Mouse (Mus musculus): ENCODE results near the gene Ccdc148. TPM values are rescaled to one million over a fixed set of nuclear protein-coding genes. Genes with fewer than 3 reads are reported as not detected.

Ccdc148 gene
- polyA plus RNA-seq, 1 experiment from 2014 or later, result 0.24 TPM

- no peaks in the 10 kb centered on the region for H3K27me3 ChIP-seq (ENCODE audit: insufficient read depth, poor library complexity, severe bottlenecking)
- 93% methylated on average over 5 of the region's 5 CpGs for WGBS
- H3K4me1 ChIP-seq, result no peaks in the 10 kb centered on the region
- H3K4me3 ChIP-seq, result no peak overlapping the region
- no peaks in the 10 kb centered on the region for H3K9me3 ChIP-seq
- H3K36me3 ChIP-seq, result no peaks in the 10 kb centered on the region
- H3K27ac ChIP-seq, result no peak overlapping the region
- DNase-seq (ENCODE audit: low spot score), result no peak
Measured at GRCm38 (mm10) chr2:59007356-59007755, 153.1 kb downstream of the Ccdc148 start.

GRCm38 (mm10) chr2:59006567-59007340, 153.7 kb downstream of the Ccdc148 start:
- no peak for DNase-seq (ENCODE audit: low spot score)
- no peak overlapping the region for H3K27ac ChIP-seq
- no peak overlapping the region for H3K4me3 ChIP-seq
- WGBS, result 89% methylated on average over 8 of the region's 8 CpGs
- no peaks in the 10 kb centered on the region for H3K27me3 ChIP-seq (ENCODE audit: insufficient read depth, poor library complexity, severe bottlenecking)
- no peaks in the 10 kb centered on the region for H3K4me1 ChIP-seq
- no peaks in the 10 kb centered on the region for H3K9me3 ChIP-seq
- no peaks in the 10 kb centered on the region for H3K36me3 ChIP-seq

GRCm38 (mm10) chr2:58997151-58997550, 163.3 kb downstream of the Ccdc148 start:
- H3K36me3 ChIP-seq, result no peaks in the 10 kb centered on the region
- no peaks in the 10 kb centered on the region for H3K27me3 ChIP-seq (ENCODE audit: insufficient read depth, poor library complexity, severe bottlenecking)
- WGBS, result 82% methylated on average over 2 of the region's 2 CpGs
- no peak overlapping the region for H3K27ac ChIP-seq
- H3K4me1 ChIP-seq, result no peaks in the 10 kb centered on the region
- H3K4me3 ChIP-seq, result no peak overlapping the region
- no peak for DNase-seq (ENCODE audit: low spot score)
- H3K9me3 ChIP-seq, result no peaks in the 10 kb centered on the region

- WGBS, result 80% methylated on average over 14 of the region's 14 CpGs
- Histone ChIP-seq H3K27me3 (ENCODE audit: insufficient read depth, poor library complexity, severe bottlenecking) (no peaks in the 10 kb centered on the region), H3K27ac (no peak overlapping the region), H3K4me1 (no peaks in the 10 kb centered on the region), H3K9me3 (no peaks in the 10 kb centered on the region), H3K4me3 (no peak overlapping the region), H3K36me3 (no peaks in the 10 kb centered on the region)
- DNase-seq (ENCODE audit: low spot score), result no peak
Measured at GRCm38 (mm10) chr2:58992431-58993191, 167.9 kb downstream of the Ccdc148 start.

- H3K4me3 ChIP-seq, result no peak overlapping the region
- H3K36me3 ChIP-seq, result no peaks in the 10 kb centered on the region
- 82% methylated on average over 7 of the region's 7 CpGs for WGBS
- no peaks in the 10 kb centered on the region for H3K9me3 ChIP-seq
- no peak for DNase-seq (ENCODE audit: low spot score)
- no peak overlapping the region for H3K27ac ChIP-seq
- no peaks in the 10 kb centered on the region for H3K27me3 ChIP-seq (ENCODE audit: insufficient read depth, poor library complexity, severe bottlenecking)
- no peaks in the 10 kb centered on the region for H3K4me1 ChIP-seq
Measured at GRCm38 (mm10) chr2:58978095-58978494, 182.4 kb downstream of the Ccdc148 start.

- Histone ChIP-seq H3K4me3 (no peak overlapping the region), H3K27me3 (ENCODE audit: insufficient read depth, poor library complexity, severe bottlenecking) (no peaks in the 10 kb centered on the region), H3K4me1 (no peaks in the 10 kb centered on the region), H3K27ac (no peak overlapping the region), H3K9me3 (no peaks in the 10 kb centered on the region), H3K36me3 (no peaks in the 10 kb centered on the region)
- no peak for DNase-seq (ENCODE audit: low spot score)
- WGBS, result 50% methylated on average over 9 of the region's 9 CpGs
Measured at GRCm38 (mm10) chr2:58971507-58972275, 188.8 kb downstream of the Ccdc148 start.

- no peaks in the 10 kb centered on the region for H3K4me1 ChIP-seq
- no peaks in the 10 kb centered on the region for H3K9me3 ChIP-seq
- 65% methylated on average over 2 of the region's 2 CpGs for WGBS
- no peak overlapping the region for H3K4me3 ChIP-seq
- no peak overlapping the region for H3K27ac ChIP-seq
- no peaks in the 10 kb centered on the region for H3K27me3 ChIP-seq (ENCODE audit: insufficient read depth, poor library complexity, severe bottlenecking)
- DNase-seq (ENCODE audit: low spot score), result no peak
- H3K36me3 ChIP-seq, result no peaks in the 10 kb centered on the region
Measured at GRCm38 (mm10) chr2:58956770-58957300, 203.6 kb downstream of the Ccdc148 start.

- 73% methylated on average over 2 of the region's 2 CpGs for WGBS
- no peaks in the 10 kb centered on the region for H3K27me3 ChIP-seq (ENCODE audit: insufficient read depth, poor library complexity, severe bottlenecking)
- H3K9me3 ChIP-seq, result no peaks in the 10 kb centered on the region
- H3K4me3 ChIP-seq, result no peak overlapping the region
- H3K36me3 ChIP-seq, result no peaks in the 10 kb centered on the region
- H3K27ac ChIP-seq, result no peak overlapping the region
- no peak for DNase-seq (ENCODE audit: low spot score)
- no peaks in the 10 kb centered on the region for H3K4me1 ChIP-seq
Measured at GRCm38 (mm10) chr2:58956351-58956750, 204.1 kb downstream of the Ccdc148 start.

- DNase-seq (ENCODE audit: low spot score), result no peak
- Histone ChIP-seq H3K27me3 (ENCODE audit: insufficient read depth, poor library complexity, severe bottlenecking) (no peaks in the 10 kb centered on the region), H3K9me3 (no peaks in the 10 kb centered on the region), H3K4me3 (no peak overlapping the region), H3K36me3 (no peaks in the 10 kb centered on the region), H3K4me1 (no peaks in the 10 kb centered on the region), H3K27ac (no peak overlapping the region)
- 89% methylated on average over 3 of the region's 3 CpGs for WGBS
Measured at GRCm38 (mm10) chr2:58952101-58952500, 208.4 kb downstream of the Ccdc148 start.

GRCm38 (mm10) chr2:58948796-58949195, 211.7 kb downstream of the Ccdc148 start:
- WGBS, result 76% methylated on average over 7 of the region's 7 CpGs
- no peak overlapping the region for H3K4me3 ChIP-seq
- H3K27ac ChIP-seq, result no peak overlapping the region
- no peak for DNase-seq (ENCODE audit: low spot score)
- H3K4me1 ChIP-seq, result no peaks in the 10 kb centered on the region
- no peaks in the 10 kb centered on the region for H3K27me3 ChIP-seq (ENCODE audit: insufficient read depth, poor library complexity, severe bottlenecking)
- no peaks in the 10 kb centered on the region for H3K9me3 ChIP-seq
- no peaks in the 10 kb centered on the region for H3K36me3 ChIP-seq

- Histone ChIP-seq H3K4me1 (no peaks in the 10 kb centered on the region), H3K4me3 (no peak overlapping the region), H3K27me3 (ENCODE audit: insufficient read depth, poor library complexity, severe bottlenecking) (no peaks in the 10 kb centered on the region), H3K36me3 (no peaks in the 10 kb centered on the region), H3K27ac (no peak overlapping the region), H3K9me3 (no peaks in the 10 kb centered on the region)
- 78% methylated on average over 4 of the region's 4 CpGs for WGBS
- DNase-seq (ENCODE audit: low spot score), result no peak
Measured at GRCm38 (mm10) chr2:58941361-58941760, 219.1 kb downstream of the Ccdc148 start.

GRCm38 (mm10) chr2:58925551-58925950, 234.9 kb downstream of the Ccdc148 start:
- Histone ChIP-seq H3K4me1 (no peaks in the 10 kb centered on the region), H3K27ac (no peak overlapping the region), H3K36me3 (no peaks in the 10 kb centered on the region), H3K4me3 (no peak overlapping the region), H3K27me3 (ENCODE audit: insufficient read depth, poor library complexity, severe bottlenecking) (no peaks in the 10 kb centered on the region), H3K9me3 (no peaks in the 10 kb centered on the region)
- 91% methylated on average over 2 of the region's 2 CpGs for WGBS
- DNase-seq (ENCODE audit: low spot score), result no peak

GRCm38 (mm10) chr2:58918351-58918750, 242.1 kb downstream of the Ccdc148 start:
- no peaks in the 10 kb centered on the region for H3K9me3 ChIP-seq
- no peaks in the 10 kb centered on the region for H3K27me3 ChIP-seq (ENCODE audit: insufficient read depth, poor library complexity, severe bottlenecking)
- no peak overlapping the region for H3K27ac ChIP-seq
- DNase-seq (ENCODE audit: low spot score), result no peak
- no peak overlapping the region for H3K4me3 ChIP-seq
- no peaks in the 10 kb centered on the region for H3K36me3 ChIP-seq
- no peaks in the 10 kb centered on the region for H3K4me1 ChIP-seq
- 60% methylated on average over 4 of the region's 4 CpGs for WGBS

Measured in heart, embryonic 10.5 days (tissue).